Mouse (Mus musculus): ENCODE data around the gene Ncoa7. TPM values are rescaled to one million over a fixed set of nuclear protein-coding genes. Genes with fewer than 3 reads are reported as not detected.

The Ncoa7 gene
- total and polyA plus RNA-seq, 3 experiments = 1.2 to 4.7 (median 3.4) TPM

GRCm38 (mm10) chr10:30810247-30810966 lies 7.3 kb upstream of the Ncoa7 start:
- Histone ChIP-seq H3K4me3 (peak overlapping the region; percentile 56), H3K27me3 (ENCODE audit: control insufficient read depth, insufficient read depth, low read length) (no peaks in the 10 kb centered on the region), H3K4me1 (ENCODE audit: control insufficient read depth, insufficient read depth, low read length) (peaks cover 2% of the 10 kb centered on the region), H3K9ac (ENCODE audit: low read depth, low read length) (peak overlapping the region; percentile 85), H3K27ac (peak overlapping the region; percentile 30), H3K79me2 (replicated peaks; ENCODE audit: control insufficient read depth, insufficient read depth, low read length) (no peaks in the 10 kb centered on the region), H3K36me3 (ENCODE audit: control insufficient read depth, insufficient read depth, low read length) (no peaks in the 10 kb centered on the region)
- intact Hi-C loops (cut with DNase I) = loop anchor here (5.0 kb wide), 2 partner anchors 93 to 208 kb away; partner anchors contain the start of gene Trmt11
- DNase-seq = peak; percentile 46 to 49
- TF ChIP-seq EP300 (IDR thresholded peaks at IDR 0.05; ENCODE audit: insufficient read depth, low read depth, low read length) (no peak), CTCF (IDR thresholded peaks at IDR 0.05) (no peak), POLR2A (IDR thresholded peaks at IDR 0.05; ENCODE audit: insufficient read depth, low read depth, low read length) (no peak)
- 21% methylated on average over 9 of the region's 9 CpGs for WGBS

DNA sequence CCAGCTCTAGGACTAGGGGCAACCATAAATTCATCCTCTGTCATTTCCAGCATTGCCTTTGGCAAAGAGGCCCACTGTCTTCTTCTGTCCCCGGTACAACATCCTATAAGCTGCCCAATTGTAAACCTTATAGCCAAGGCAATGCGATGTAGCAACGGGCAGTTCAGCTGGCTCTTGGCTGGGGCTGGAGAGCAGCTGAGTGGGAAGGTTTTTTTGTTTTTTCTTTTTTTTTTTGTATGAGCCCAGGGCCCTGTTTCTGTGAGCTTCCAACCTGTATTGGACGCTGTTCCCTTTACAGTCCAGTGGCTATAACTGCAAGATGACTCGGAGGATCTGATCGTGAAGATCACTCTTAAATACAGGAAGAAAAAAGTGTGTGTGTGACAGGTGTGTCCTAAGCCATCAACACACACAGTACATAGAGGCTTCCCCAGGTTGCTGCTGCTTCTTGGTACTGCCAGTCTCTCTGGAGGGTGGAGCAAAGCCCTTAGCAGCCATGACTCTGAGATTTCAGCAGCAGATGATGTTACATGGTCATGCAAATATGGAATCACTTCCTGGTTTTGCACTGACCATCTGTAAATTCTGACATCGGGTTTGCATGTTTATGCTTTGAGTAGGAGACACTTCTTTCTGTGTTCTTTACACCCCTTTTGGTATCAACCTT lies 594 bp upstream of the Ncoa7 start:
- Histone ChIP-seq H3K9ac (ENCODE audit: low read depth, low read length) (peak overlapping the region; percentile 91), H3K27ac (peak overlapping the region; percentile 75), H3K36me3 (ENCODE audit: control insufficient read depth, insufficient read depth, low read length) (no peaks in the 10 kb centered on the region), H3K79me2 (replicated peaks; ENCODE audit: control insufficient read depth, insufficient read depth, low read length) (no peaks in the 10 kb centered on the region), H3K4me3 (peak overlapping the region; percentile 92), H3K27me3 (ENCODE audit: control insufficient read depth, insufficient read depth, low read length) (no peaks in the 10 kb centered on the region), H3K4me1 (ENCODE audit: control insufficient read depth, insufficient read depth, low read length) (peaks cover 3% of the 10 kb centered on the region; the same call in 1 of the 2 replicates)
- no peak for DNase-seq
- no peak for TF ChIP-seq POLR2A (IDR thresholded peaks at IDR 0.05; ENCODE audit: insufficient read depth, low read depth, low read length)
- TF ChIP-seq CTCF (IDR thresholded peaks at IDR 0.05) = no peak
- TF ChIP-seq EP300 (IDR thresholded peaks at IDR 0.05; ENCODE audit: insufficient read depth, low read depth, low read length) = no peak
- intact Hi-C loops (cut with DNase I) = loop anchor here (5.0 kb wide), 2 partner anchors 39 to 66 kb away; partner anchors contain the start of gene Hey2
- WGBS = 42% methylated on average over 7 of the region's 7 CpGs

- peak overlapping the region; percentile 92 for H3K4me3 ChIP-seq
- intact Hi-C loops (cut with DNase I) = loop anchor here (5.0 kb wide), 2 partner anchors 40 to 65 kb away; partner anchors contain the start of gene Hey2
- peak; percentile 10; the same call in 1 of the 2 replicates for TF ChIP-seq CTCF (IDR thresholded peaks at IDR 0.05)
- no peak for TF ChIP-seq EP300 (IDR thresholded peaks at IDR 0.05; ENCODE audit: insufficient read depth, low read depth, low read length)
- H3K36me3 ChIP-seq (ENCODE audit: control insufficient read depth, insufficient read depth, low read length) = no peaks in the 10 kb centered on the region
- no peak overlapping the region; the same call in 1 of the 2 replicates for H3K9ac ChIP-seq (ENCODE audit: low read depth, low read length)
- WGBS = 20% methylated on average over 8 of the region's 8 CpGs
- DNase-seq = no peak
- peaks cover 3% of the 10 kb centered on the region; the same call in 1 of the 2 replicates for H3K4me1 ChIP-seq (ENCODE audit: control insufficient read depth, insufficient read depth, low read length)
- H3K79me2 ChIP-seq (replicated peaks; ENCODE audit: control insufficient read depth, insufficient read depth, low read length) = no peaks in the 10 kb centered on the region
- H3K27me3 ChIP-seq (ENCODE audit: control insufficient read depth, insufficient read depth, low read length) = no peaks in the 10 kb centered on the region
- H3K27ac ChIP-seq = peak overlapping the region; percentile 75
Measured at GRCm38 (mm10) chr10:30802033-30802432, 1.1 kb downstream of the Ncoa7 start.

DNA sequence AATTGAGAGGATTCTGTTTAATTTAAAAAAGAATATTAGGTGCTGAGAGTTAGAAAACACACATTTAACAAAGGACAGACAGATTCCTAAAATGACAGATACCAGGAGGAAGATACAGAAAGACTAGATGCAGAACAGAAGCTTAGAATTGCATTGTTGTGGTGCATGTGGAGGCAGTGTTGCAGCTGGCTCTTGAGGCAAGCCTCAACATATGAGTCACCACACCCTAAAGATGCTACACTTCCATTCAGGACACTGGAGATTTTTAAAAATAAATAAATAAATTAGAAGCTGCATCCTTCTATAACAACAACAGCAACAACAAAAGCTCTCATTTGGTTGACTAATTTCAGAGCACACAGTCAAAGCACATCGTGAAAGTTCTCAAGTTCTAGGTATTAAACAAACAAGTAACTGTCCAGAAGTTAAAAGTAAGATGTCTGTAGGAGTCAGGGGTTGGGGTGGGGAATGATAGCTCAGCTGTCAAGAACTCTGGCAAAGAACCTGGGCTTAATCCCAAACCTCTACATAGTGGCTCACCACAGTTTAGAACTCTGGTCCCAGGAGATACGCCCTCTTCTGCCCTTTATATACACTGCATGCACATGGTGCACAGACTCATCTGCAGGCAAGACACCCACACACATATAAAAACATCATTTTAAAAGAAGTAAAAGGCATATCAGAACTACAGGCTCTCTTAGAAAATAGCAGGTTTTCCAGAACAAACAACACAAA lies 3.2 kb downstream of the Ncoa7 start:
- 87% methylated on average over 2 of the region's 2 CpGs for WGBS
- TF ChIP-seq EP300 (IDR thresholded peaks at IDR 0.05; ENCODE audit: insufficient read depth, low read depth, low read length) = no peak
- no peak for TF ChIP-seq CTCF (IDR thresholded peaks at IDR 0.05)
- TF ChIP-seq POLR2A (IDR thresholded peaks at IDR 0.05; ENCODE audit: insufficient read depth, low read depth, low read length) = no peak
- no peak for DNase-seq
- intact Hi-C loops (cut with DNase I) = loop anchor here (5.0 kb wide), 2 partner anchors 42 to 63 kb away; partner anchors contain the start of gene Hey2
- H3K27ac ChIP-seq = no peak overlapping the region
- H3K9ac ChIP-seq (ENCODE audit: low read depth, low read length) = no peak overlapping the region
- no peaks in the 10 kb centered on the region for H3K36me3 ChIP-seq (ENCODE audit: control insufficient read depth, insufficient read depth, low read length)
- peaks cover 3% of the 10 kb centered on the region; the same call in 1 of the 2 replicates for H3K4me1 ChIP-seq (ENCODE audit: control insufficient read depth, insufficient read depth, low read length)
- H3K4me3 ChIP-seq = no peak overlapping the region
- no peaks in the 10 kb centered on the region for H3K27me3 ChIP-seq (ENCODE audit: control insufficient read depth, insufficient read depth, low read length)
- H3K79me2 ChIP-seq (replicated peaks; ENCODE audit: control insufficient read depth, insufficient read depth, low read length) = no peaks in the 10 kb centered on the region

GRCm38 (mm10) chr10:30796469-30797261 lies 6.5 kb downstream of the Ncoa7 start:
- WGBS = 84% methylated on average over 5 of the region's 5 CpGs
- intact Hi-C loops (cut with DNase I) = no loop called here
- no peak overlapping the region for H3K9ac ChIP-seq (ENCODE audit: low read depth, low read length)
- H3K4me1 ChIP-seq (ENCODE audit: control insufficient read depth, insufficient read depth, low read length) = no peaks in the 10 kb centered on the region
- TF ChIP-seq POLR2A (IDR thresholded peaks at IDR 0.05; ENCODE audit: insufficient read depth, low read depth, low read length) (no peak), CTCF (IDR thresholded peaks at IDR 0.05) (no peak), EP300 (IDR thresholded peaks at IDR 0.05; ENCODE audit: insufficient read depth, low read depth, low read length) (no peak)
- no peak overlapping the region for H3K27ac ChIP-seq
- no peak for DNase-seq
- no peaks in the 10 kb centered on the region for H3K36me3 ChIP-seq (ENCODE audit: control insufficient read depth, insufficient read depth, low read length)
- no peaks in the 10 kb centered on the region for H3K27me3 ChIP-seq (ENCODE audit: control insufficient read depth, insufficient read depth, low read length)
- H3K79me2 ChIP-seq (replicated peaks; ENCODE audit: control insufficient read depth, insufficient read depth, low read length) = no peaks in the 10 kb centered on the region
- H3K4me3 ChIP-seq = no peak overlapping the region

Measured in heart, adult 2 months (tissue).